Mouse (Mus musculus): Measurements from ENCODE around the gene Slc25a1.

- no peak for TF ChIP-seq POLR2A (IDR thresholded peaks at IDR 0.05; ENCODE audit: borderline replicate concordance, low read depth, low read length)
- TF ChIP-seq CTCF (IDR thresholded peaks at IDR 0.05; ENCODE audit: low read depth, low read length) = no peak
Measured at GRCm38 (mm10) chr16:17879571-17879970, 48.4 kb downstream of the Slc25a1 start.

Measured in bone marrow macrophage, adult 2 months (primary cell).